Mouse (Mus musculus): ENCODE results near the gene Slc28a1.

Slc28a1 gene

DNA sequence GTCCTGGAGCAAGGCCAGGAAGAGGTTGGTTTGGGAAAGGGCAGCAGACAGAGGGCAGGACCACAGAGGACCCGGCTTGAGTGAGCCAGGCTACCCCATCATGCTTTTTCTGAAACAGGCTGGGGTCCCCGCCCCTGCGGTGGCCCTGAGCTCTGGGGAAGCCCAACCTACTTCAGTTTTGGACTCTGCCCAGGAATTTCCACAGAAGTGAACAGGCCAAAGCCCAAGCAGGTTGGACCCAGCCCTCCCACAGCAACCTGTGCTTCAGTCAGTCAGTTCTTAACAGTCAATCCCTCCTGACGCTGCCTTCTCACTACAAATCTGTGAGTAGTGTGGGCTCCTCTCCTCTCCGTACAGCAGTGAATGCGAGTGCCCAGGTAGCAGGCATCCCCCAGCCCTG, at the start of gene Slc28a1:
Slc28a1 (plus strand) TSS at position 245 of the 400 bp plus-strand sequence.
- in situ Hi-C loops (cut with MboI; ENCODE audit: low pct_unique_long_range_greater_than_20kb in 1 of 2, low sequenced_read_pairs in 2 of 2, unreplicated experiment in 1 of 2) = no loop called here

DNA sequence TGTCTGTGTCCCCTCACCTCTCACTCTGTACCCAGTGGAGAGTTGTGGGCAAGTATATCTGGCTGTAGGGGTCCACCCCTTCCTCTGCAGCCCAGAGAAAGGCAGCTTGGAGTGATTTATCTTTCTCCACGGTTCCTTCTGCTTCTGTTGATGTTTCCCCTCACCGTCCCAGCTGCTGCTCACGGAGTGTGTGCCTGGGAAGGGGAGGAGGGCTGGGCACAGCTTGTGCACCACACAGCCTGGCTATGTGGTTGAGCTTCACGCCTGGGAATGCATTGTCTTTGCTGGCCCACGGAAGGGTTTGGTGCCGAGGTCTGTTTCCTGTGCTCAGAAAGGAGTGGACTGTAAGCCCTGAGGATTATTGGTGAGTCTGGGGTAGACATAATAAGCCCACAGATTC, 47.9 kb upstream of the Slc28a1 start:
- in situ Hi-C loops (cut with MboI; ENCODE audit: low pct_unique_long_range_greater_than_20kb in 1 of 2, low sequenced_read_pairs in 2 of 2, unreplicated experiment in 1 of 2) = loop anchor here (10.0 kb wide), 1 partner anchor 182 kb away; no protein-coding TSS in a partner anchor

GRCm38 (mm10) chr7:81072463-81072862, 42.1 kb upstream of the Slc28a1 start:
- in situ Hi-C loops (cut with MboI; ENCODE audit: low pct_unique_long_range_greater_than_20kb in 1 of 2, low sequenced_read_pairs in 2 of 2, unreplicated experiment in 1 of 2) = loop anchor here in 1 of 2 experiments (10.0 kb wide), 1 partner anchor 82 kb away; no protein-coding TSS in a partner anchor

DNA sequence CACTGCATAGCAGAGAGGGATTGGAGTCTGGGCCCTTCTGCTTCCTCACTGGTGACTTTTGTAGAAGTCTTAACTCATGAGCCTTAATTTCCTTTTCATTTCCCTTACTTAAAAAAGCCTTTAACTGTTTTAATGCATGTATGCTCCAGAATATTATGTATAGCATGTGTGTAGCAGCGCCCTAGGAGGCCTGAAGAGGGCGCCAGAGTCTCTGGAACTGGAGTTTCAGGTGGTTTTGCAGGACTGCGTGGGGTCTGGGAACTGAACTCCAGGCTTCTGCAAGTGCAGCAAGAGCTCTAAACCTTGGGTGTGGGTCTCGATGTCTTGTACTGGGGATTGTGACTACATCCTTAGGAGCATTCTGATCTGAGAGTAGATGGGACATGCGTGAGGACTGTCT, 41.3 kb upstream of the Slc28a1 start:
- in situ Hi-C loops (cut with MboI; ENCODE audit: low pct_unique_long_range_greater_than_20kb in 1 of 2, low sequenced_read_pairs in 2 of 2, unreplicated experiment in 1 of 2) = loop anchor here in 1 of 2 experiments (10.0 kb wide), 1 partner anchor 82 kb away; no protein-coding TSS in a partner anchor

GRCm38 (mm10) chr7:81074546-81074945, 40.1 kb upstream of the Slc28a1 start:
- in situ Hi-C loops (cut with MboI; ENCODE audit: low pct_unique_long_range_greater_than_20kb in 1 of 2, low sequenced_read_pairs in 2 of 2, unreplicated experiment in 1 of 2) = loop anchor here in 1 of 2 experiments (10.0 kb wide), 1 partner anchor 80 kb away; no protein-coding TSS in a partner anchor

DNA sequence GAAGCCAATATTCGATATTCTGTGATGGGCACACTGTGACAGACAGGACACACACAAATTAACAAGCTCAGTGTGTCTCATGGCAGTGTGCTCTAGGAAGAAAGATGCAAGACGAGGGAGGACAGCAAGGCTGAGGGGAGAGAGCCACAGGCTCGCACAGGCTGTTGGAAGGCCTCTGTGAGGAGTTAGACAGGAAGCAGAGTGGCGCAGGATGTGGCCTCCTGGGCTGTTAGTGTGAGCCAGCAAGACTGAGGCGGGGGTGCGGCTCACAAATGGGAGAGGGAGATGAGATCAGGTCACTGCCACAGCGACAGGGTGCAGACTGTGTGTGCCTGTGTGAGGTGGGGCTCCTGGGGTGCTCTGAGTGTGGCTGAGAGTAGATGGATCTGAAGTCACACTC, 39.3 kb upstream of the Slc28a1 start:
- in situ Hi-C loops (cut with MboI; ENCODE audit: low pct_unique_long_range_greater_than_20kb in 1 of 2, low sequenced_read_pairs in 2 of 2, unreplicated experiment in 1 of 2) = loop anchor here (5.0 to 10.0 kb wide), 2 partner anchors 77 to 80 kb away; no protein-coding TSS in a partner anchor

- in situ Hi-C loops (cut with MboI; ENCODE audit: low pct_unique_long_range_greater_than_20kb in 1 of 2, low sequenced_read_pairs in 2 of 2, unreplicated experiment in 1 of 2) = loop anchor here (5.0 to 10.0 kb wide), 2 partner anchors 77 to 79 kb away; no protein-coding TSS in a partner anchor
Measured at GRCm38 (mm10) chr7:81075732-81076131, 38.9 kb upstream of the Slc28a1 start.

GRCm38 (mm10) chr7:81077009-81077408, 37.6 kb upstream of the Slc28a1 start:
- in situ Hi-C loops (cut with MboI; ENCODE audit: low pct_unique_long_range_greater_than_20kb in 1 of 2, low sequenced_read_pairs in 2 of 2, unreplicated experiment in 1 of 2) = loop anchor here (5.0 to 10.0 kb wide), 2 partner anchors 75 to 78 kb away; no protein-coding TSS in a partner anchor

DNA sequence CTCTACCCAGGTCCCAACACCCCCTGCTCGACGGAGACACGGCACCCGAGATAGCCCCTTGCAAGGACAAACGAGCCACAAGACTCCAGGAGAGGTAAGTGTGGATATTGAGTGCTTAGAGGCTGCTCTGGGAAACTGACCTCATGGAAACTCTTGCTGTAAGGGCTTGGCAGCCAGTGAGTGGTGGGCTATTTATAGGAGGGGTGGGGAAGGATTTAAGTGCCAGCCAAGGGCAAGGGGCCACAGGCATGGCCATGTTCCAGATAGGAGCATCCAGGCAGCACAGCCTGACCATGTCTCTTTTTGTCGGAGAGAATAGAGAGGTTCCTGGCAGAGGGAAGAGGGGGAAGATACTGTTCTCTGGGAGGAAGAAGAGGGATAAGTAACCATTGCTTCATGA, 35.9 kb upstream of the Slc28a1 start:
- in situ Hi-C loops (cut with MboI; ENCODE audit: low pct_unique_long_range_greater_than_20kb in 1 of 2, low sequenced_read_pairs in 2 of 2, unreplicated experiment in 1 of 2) = loop anchor here (5.0 to 10.0 kb wide), 2 partner anchors 74 to 76 kb away; no protein-coding TSS in a partner anchor

DNA sequence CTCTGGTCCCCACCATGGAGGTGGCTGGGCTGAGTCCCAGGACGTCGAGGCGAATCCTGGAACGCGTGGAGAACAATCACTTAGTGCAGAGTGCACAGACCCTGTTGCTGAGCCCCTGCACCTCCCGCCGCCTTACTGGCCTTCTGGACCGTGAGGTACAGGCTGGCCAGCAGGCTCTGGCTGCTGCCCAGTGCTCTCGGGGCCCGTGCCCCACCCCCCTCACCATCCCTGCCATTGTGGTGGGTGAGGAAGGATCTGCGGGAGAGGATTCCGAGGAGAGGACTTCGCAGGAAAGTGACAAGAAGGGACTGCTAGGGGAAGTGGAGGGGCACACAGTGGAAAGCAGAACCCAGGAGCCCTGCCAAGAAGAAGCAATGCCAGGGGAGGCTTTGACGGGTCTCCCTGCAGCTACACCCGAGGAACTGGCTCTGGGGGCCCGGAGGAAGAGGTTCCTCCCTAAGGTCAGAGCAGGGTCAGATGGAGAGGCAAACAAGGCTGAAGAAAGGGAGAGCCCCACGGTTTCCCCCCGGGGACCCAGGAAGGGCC, 21.1 kb upstream of the Slc28a1 start:
- in situ Hi-C loops (cut with MboI; ENCODE audit: low pct_unique_long_range_greater_than_20kb in 1 of 2, low sequenced_read_pairs in 2 of 2, unreplicated experiment in 1 of 2) = no loop called here

GRCm38 (mm10) chr7:81094104-81094757, 20.4 kb upstream of the Slc28a1 start:
- in situ Hi-C loops (cut with MboI; ENCODE audit: low pct_unique_long_range_greater_than_20kb in 1 of 2, low sequenced_read_pairs in 2 of 2, unreplicated experiment in 1 of 2) = no loop called here

DNA sequence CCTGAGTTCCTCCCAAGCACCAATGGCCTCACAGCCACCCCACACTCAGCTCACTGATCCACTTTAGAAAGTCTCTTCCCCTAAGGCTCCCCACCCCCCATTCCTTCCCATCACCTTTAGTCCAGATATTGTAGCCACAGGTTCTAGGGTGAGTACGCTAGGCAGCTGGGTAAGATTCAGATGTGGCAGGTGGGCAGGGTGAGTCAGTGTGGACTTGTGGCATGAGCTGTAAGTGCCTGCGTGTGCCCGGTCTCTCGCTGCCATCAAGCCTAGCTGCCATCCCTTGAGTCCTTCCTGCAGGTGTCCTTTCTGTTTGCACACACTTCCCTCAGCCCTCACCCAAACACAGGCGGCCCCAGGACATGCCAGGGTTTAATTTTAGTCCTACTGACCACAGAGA, 14.3 kb upstream of the Slc28a1 start:
- in situ Hi-C loops (cut with MboI; ENCODE audit: low pct_unique_long_range_greater_than_20kb in 1 of 2, low sequenced_read_pairs in 2 of 2, unreplicated experiment in 1 of 2) = no loop called here

- in situ Hi-C loops (cut with MboI; ENCODE audit: low pct_unique_long_range_greater_than_20kb in 1 of 2, low sequenced_read_pairs in 2 of 2, unreplicated experiment in 1 of 2) = no loop called here
Measured at GRCm38 (mm10) chr7:81102854-81103253, 11.7 kb upstream of the Slc28a1 start.

DNA sequence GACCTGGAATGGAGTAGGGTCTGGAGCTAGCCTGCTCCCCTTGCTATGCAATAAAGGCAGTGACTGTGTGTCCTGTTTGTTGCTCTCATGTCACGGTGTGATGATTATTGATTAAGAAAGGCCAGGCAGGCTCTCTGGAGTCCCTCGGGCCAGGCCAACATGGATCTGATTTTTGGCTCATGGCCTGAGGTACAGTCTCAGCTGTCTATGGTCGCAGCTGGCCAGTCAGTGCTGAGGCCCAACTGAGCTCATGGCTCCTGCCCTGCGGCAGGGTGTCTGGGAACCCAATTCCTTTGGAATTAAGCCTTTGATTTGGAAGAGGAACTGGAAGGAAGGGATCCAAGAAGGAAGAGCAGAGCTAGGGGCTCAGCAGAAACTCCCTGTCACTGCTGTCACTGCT, 9.1 kb upstream of the Slc28a1 start:
- in situ Hi-C loops (cut with MboI; ENCODE audit: low pct_unique_long_range_greater_than_20kb in 1 of 2, low sequenced_read_pairs in 2 of 2, unreplicated experiment in 1 of 2) = no loop called here

DNA sequence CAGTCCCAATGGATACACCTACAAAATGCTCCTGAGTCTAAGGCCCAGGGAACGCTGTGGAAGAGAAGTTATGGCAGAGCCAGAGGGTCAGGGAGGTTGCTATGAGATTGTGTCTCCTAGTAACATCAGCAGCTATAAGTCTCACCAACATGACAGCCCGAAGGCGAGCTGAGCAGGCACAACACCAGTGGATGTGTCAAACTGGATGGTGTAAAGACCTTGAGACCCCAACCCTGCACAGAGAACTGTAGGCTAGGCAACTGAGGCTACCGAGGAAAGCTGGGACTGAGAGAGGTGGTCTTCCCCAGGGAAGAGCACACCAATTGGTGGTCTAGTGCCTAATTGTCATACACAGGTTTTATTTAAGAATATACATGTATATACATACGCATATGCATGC, 6.4 kb upstream of the Slc28a1 start:
- in situ Hi-C loops (cut with MboI; ENCODE audit: low pct_unique_long_range_greater_than_20kb in 1 of 2, low sequenced_read_pairs in 2 of 2, unreplicated experiment in 1 of 2) = no loop called here

DNA sequence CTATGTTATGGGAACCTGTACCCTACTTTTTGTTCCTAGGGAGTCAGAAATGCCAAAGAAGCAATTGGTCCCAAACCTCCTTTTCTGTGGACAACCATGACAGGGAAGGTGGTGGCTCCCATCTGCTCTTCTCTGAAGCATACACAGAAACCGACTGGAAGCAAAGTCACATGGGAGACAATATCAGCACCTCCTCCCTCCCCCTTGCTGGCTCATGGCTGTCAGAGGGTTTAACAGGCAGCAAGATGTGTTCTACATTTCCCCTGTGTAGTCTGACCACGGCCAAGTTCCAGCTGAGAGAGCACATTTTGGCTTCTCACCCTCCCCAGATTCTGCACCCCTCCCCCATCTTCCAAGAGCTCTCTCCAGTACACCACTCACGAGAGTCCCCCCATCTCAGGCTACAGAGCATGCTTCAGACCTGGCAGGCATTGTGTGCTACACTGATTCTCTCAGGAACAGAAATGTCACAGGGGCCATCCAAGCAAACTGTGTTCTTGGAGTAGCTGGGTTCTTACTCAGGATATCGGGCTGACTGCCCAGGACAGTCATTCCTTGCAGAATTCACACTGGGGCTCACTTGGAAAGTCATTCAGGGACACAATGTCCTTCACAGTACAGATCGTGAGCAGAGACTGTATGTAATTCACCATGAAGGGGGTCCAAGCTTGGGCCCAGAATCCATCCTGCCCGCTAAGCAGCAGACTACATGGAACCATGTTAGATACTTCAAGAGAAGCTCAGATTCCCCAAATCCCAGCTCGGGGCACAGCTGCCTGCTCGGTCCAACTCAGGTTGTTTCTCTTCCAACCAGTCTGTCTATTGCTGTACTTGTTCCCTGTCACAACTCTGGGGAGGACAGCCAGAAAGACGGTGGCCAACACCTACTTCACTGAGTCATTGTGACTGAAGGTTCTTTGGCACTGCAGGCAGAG, 4.6 kb upstream of the Slc28a1 start:
- in situ Hi-C loops (cut with MboI; ENCODE audit: low pct_unique_long_range_greater_than_20kb in 1 of 2, low sequenced_read_pairs in 2 of 2, unreplicated experiment in 1 of 2) = no loop called here

DNA sequence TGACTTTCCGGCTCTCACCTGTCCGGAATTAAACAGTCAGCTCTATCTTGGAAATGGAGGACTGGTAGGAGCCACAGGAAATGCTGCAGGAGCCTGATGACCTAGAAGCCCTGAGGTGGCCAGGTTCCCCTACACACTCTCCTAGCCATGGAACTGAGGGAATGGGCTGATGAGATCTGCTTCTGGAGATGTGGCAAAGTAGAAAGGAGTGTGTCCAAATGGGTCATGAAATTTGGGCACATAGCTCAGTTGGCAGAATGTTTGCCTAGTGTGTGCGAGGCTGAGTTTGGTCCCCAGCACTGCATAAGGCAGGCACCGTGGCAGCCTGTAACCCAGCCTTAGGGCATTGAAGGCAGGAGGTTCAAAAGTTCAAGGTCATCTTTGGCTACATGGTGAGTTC, 3.8 kb upstream of the Slc28a1 start:
- in situ Hi-C loops (cut with MboI; ENCODE audit: low pct_unique_long_range_greater_than_20kb in 1 of 2, low sequenced_read_pairs in 2 of 2, unreplicated experiment in 1 of 2) = no loop called here

DNA sequence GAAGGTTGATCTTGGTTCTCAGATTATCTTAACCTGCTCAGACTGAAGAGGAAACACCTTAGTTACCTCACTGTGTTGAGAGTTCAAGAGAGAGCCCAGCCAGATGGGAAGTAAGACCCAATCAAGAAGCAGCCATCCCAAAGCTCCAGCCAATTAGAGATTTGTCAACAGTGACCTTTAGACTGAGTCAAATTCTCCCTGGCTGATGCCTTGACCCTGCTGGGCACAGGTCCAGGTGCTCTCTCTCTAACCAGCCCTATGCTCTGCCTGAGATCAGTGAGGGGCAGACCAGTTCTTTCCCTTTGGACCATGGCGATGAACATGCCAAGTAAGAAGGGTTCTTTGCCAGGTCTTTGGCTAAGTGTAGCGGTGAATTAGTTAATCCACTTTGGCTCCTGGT, 2.9 kb upstream of the Slc28a1 start:
- in situ Hi-C loops (cut with MboI; ENCODE audit: low pct_unique_long_range_greater_than_20kb in 1 of 2, low sequenced_read_pairs in 2 of 2, unreplicated experiment in 1 of 2) = no loop called here
